Comparison of ENCODE assay signal across 28 mouse cellular contexts in the genomic region with DNA sequence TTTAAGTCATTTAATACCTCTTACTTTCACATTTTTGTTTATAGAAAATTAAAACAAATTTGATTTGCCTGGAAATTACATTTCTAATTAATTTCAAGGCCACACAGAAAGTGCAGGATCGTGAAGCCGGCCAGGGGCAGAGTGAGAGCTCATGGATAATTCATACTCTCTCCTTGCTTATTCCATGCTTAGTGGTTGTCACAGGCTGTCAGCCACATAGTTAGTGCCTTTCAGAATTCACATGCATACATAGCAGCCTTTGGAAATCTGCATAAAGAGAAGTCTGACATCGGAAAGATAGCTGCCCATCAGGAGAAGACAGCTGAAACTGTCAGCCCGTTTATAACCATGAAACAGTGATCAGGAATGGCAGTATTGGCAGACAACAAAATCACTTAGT.
DNase-seq lines count a peak whose midpoint lies in the region; ATAC-seq and TF ChIP-seq lines count a peak whose summit lies in the region.
"Had no signal": no experiment of that assay in that cellular context is flagged by ENCODE, and none has a peak within 500 bp of the region (broad histone marks: within the 10 kb centered on the region; RNA-seq: fewer than 3 reads in every experiment).

No protein-coding gene starts in this region.

- DNase-seq in hindbrain, embryonic 10.5 days (ENCODE audit: low spot score): no peak
- DNase-seq in brain, embryonic 14.5 days (ENCODE audit: low read depth): peak; percentile 68
- DNase-seq in heart, adult 8-10 months (ENCODE audit: low spot score): no peak
- DNase-seq in embryo, embryonic 9.5 days (ENCODE audit: extremely low spot score): no peak
- DNase-seq: adrenal gland, postnatal 25 days; cerebellum, adult 18-20 months; cerebellum, postnatal 10 days; gastrocnemius, postnatal 25 days; heart, adult 11 months; heart, postnatal 36 days; kidney, adult 11 months; kidney, postnatal 25 days; liver; lung, adult 2 months; lung, postnatal 10 days; thymus, adult 18-20 months; thymus, postnatal 25 days had no signal

- H3K4me3 ChIP-seq in hindbrain, embryonic 12.5 days: no peak overlapping the region
- no peak overlapping the region for H3K4me3 ChIP-seq in hindbrain, embryonic 10.5 days
- no peak overlapping the region for H3K4me3 ChIP-seq in forebrain, embryonic 15.5 days
- no peak overlapping the region for H3K4me3 ChIP-seq in midbrain, embryonic 15.5 days
- H3K4me3 ChIP-seq: embryonic facial prominence, embryonic 10.5 days; embryonic facial prominence, embryonic 15.5 days; myocyte; neural tube, embryonic 13.5 days had no signal

- WGBS in hindbrain, embryonic 12.5 days: 43% methylated on average over 4 of the region's 4 CpGs
- 51% methylated on average over 4 of the region's 4 CpGs for WGBS in hindbrain, embryonic 10.5 days
- WGBS in forebrain, embryonic 15.5 days: 31% methylated on average over 4 of the region's 4 CpGs
- WGBS in midbrain, embryonic 15.5 days: 12% methylated on average over 4 of the region's 4 CpGs

- no peak overlapping the region for H3K4me2 ChIP-seq in hindbrain, embryonic 12.5 days (replicated peaks)
- H3K4me2 ChIP-seq in forebrain, embryonic 15.5 days (replicated peaks): no peak overlapping the region
- no peak overlapping the region for H3K4me2 ChIP-seq in midbrain, embryonic 15.5 days
- H3K4me2 ChIP-seq: embryonic facial prominence, embryonic 15.5 days; heart, embryonic 11.5 days; neural tube, embryonic 13.5 days had no signal

- no peak overlapping the region for H3K27ac ChIP-seq in hindbrain, embryonic 12.5 days
- H3K27ac ChIP-seq in hindbrain, embryonic 10.5 days: no peak overlapping the region
- H3K27ac ChIP-seq in forebrain, embryonic 15.5 days (replicated peaks): no peak overlapping the region
- H3K27ac ChIP-seq in midbrain, embryonic 15.5 days: no peak overlapping the region
- H3K27ac ChIP-seq: embryonic facial prominence, embryonic 10.5 days; embryonic facial prominence, embryonic 15.5 days; liver, embryonic 14.5 days; neural tube, embryonic 13.5 days; stomach, postnatal 0 days had no signal

- no peaks in the 10 kb centered on the region for H3K27me3 ChIP-seq in hindbrain, embryonic 12.5 days
- H3K27me3 ChIP-seq in hindbrain, embryonic 10.5 days (ENCODE audit: insufficient read depth, poor library complexity, severe bottlenecking): no peaks in the 10 kb centered on the region
- H3K27me3 ChIP-seq in forebrain, embryonic 15.5 days: no peaks in the 10 kb centered on the region
- H3K27me3 ChIP-seq in midbrain, embryonic 15.5 days (replicated peaks): no peaks in the 10 kb centered on the region
- H3K27me3 ChIP-seq: embryonic facial prominence, embryonic 15.5 days; neural tube, embryonic 13.5 days had no signal

- H3K9me3 ChIP-seq in hindbrain, embryonic 12.5 days (replicated peaks): no peaks in the 10 kb centered on the region
- H3K9me3 ChIP-seq in hindbrain, embryonic 10.5 days: no peaks in the 10 kb centered on the region
- no peaks in the 10 kb centered on the region for H3K9me3 ChIP-seq in forebrain, embryonic 15.5 days
- no peaks in the 10 kb centered on the region for H3K9me3 ChIP-seq in midbrain, embryonic 15.5 days
- H3K9me3 ChIP-seq: embryonic facial prominence, embryonic 10.5 days; embryonic facial prominence, embryonic 15.5 days; neural tube, embryonic 13.5 days had no signal

- peak; percentile 85; the same call in 1 of the 2 replicates for ATAC-seq in hindbrain, embryonic 12.5 days (ENCODE audit: low FRiP score)
- ATAC-seq in forebrain, embryonic 15.5 days (replicated peaks): peak; percentile 86
- ATAC-seq in midbrain, embryonic 15.5 days (replicated peaks): peak; percentile 88
- ATAC-seq: CD4-positive, CD25-positive, alpha-beta regulatory T cell, adult 4 months had no signal

- TF ChIP-seq POLR2A in brain, embryonic 14.5 days (IDR thresholded peaks at IDR 0.05; ENCODE audit: borderline replicate concordance, extremely low read depth, insufficient read depth, insufficient read length, poor library complexity, severe bottlenecking): no peak

- no peak for TF ChIP-seq CTCF in brain, embryonic 14.5 days (IDR thresholded peaks at IDR 0.05; ENCODE audit: borderline replicate concordance, extremely low read depth, insufficient read depth, insufficient read length)

- peaks cover 3% of the 10 kb centered on the region for H3K4me1 ChIP-seq in hindbrain, embryonic 12.5 days
- H3K4me1 ChIP-seq in hindbrain, embryonic 10.5 days (replicated peaks): no peaks in the 10 kb centered on the region
- H3K4me1 ChIP-seq in forebrain, embryonic 15.5 days: no peaks in the 10 kb centered on the region
- H3K4me1 ChIP-seq in midbrain, embryonic 15.5 days: no peaks in the 10 kb centered on the region; the same call in 1 of the 2 replicates
- H3K4me1 ChIP-seq: embryonic facial prominence, embryonic 10.5 days; embryonic facial prominence, embryonic 15.5 days had no signal

- no peak overlapping the region for H3K9ac ChIP-seq in hindbrain, embryonic 12.5 days
- H3K9ac ChIP-seq in forebrain, embryonic 15.5 days (replicated peaks): no peak overlapping the region
- H3K9ac ChIP-seq in midbrain, embryonic 15.5 days: no peak overlapping the region
- H3K9ac ChIP-seq: embryonic facial prominence, embryonic 15.5 days; liver, embryonic 14.5 days; neural tube, embryonic 13.5 days had no signal

- no peaks in the 10 kb centered on the region for H3K36me3 ChIP-seq in hindbrain, embryonic 12.5 days
- no peaks in the 10 kb centered on the region for H3K36me3 ChIP-seq in hindbrain, embryonic 10.5 days
- H3K36me3 ChIP-seq in forebrain, embryonic 15.5 days: no peaks in the 10 kb centered on the region
- H3K36me3 ChIP-seq in midbrain, embryonic 15.5 days (replicated peaks): no peaks in the 10 kb centered on the region
- H3K36me3 ChIP-seq: embryonic facial prominence, embryonic 10.5 days; embryonic facial prominence, embryonic 15.5 days; neural tube, embryonic 13.5 days had no signal
